Mouse (Mus musculus) testis, postnatal 10 days (tissue): Measurements from ENCODE around the gene Anxa10.

Experiments
- DNase-seq: peaks from one replicate; pipeline ENCODE4 v3.0.0; 2021; ENCODE audit warnings: low spot score

The Anxa10 gene

DNA sequence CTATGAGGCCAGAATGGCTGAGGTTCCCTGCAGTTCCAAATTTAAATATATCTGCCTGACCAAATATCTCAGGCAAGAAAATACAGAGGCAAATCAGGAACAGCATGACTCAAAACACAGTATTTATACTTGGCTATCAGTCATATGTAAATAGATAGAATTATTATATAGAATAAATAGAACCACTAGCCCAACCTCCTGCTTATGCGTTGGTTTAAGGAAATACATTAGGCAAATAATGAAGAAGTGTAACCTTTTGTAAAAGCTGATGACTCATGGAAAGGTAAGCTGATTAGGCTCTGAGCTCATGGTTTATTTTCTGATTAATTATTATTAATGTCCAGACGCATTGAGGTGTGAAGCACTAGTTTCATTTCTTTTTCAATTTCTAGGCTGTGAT is at the start of gene Anxa10:
Anxa10 (minus strand) TSS at position 53 of the 400 bp plus-strand sequence.
- no peak for DNase-seq

GRCm38 (mm10) chr8:62132662-62133366 is 9.9 kb upstream of the Anxa10 start:
- DNase-seq = no peak

- DNase-seq = no peak
Measured at GRCm38 (mm10) chr8:62097213-62097612, 25.7 kb downstream of the Anxa10 start.

- no peak for DNase-seq
Measured at GRCm38 (mm10) chr8:62081804-62082203, 41.1 kb downstream of the Anxa10 start.

GRCm38 (mm10) chr8:62080195-62080802 is 42.7 kb downstream of the Anxa10 start:
- no peak for DNase-seq

DNA sequence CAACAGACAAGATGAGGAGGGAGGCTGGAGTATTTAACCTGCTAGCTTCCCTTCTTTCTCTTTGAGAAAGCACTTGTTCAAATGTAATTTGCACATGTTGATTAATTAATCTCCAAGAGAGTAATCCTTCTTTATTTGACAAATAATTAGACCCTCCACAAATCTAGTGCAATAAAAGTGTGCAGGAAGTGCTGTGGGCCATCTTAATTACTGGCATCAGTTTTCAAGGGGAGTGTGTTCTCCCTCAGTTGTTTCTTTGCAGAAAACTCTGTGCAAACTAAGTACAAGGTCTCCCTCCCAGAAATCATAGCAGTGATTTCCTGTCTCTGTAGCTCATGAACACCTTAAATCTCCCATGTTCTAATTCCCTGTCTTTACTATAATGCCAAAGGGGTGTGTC is 54.6 kb downstream of the Anxa10 start:
- no peak for DNase-seq

GRCm38 (mm10) chr8:62060357-62060756 is 62.6 kb downstream of the Anxa10 start:
- DNase-seq = no peak

DNA sequence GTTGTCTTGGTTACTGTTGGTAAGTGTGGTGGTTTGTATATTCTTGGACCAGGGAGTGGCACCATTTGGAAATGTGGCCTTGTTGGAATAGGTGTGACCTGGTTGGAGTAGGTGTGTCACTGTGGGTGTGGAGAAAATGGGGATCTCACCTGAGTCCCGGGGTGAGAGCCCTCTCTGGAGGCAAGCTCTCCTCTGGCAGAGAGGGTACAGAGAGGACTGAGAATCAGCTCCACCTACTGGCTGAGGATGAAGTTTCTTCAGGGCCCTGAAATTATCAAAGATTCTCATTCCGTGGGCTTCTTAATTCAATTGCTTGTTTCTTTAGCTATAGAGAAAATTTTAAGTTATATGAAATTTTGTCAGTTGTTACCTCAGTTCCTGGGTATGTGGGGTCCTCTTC is 76.1 kb downstream of the Anxa10 start:
- DNase-seq = no peak

DNA sequence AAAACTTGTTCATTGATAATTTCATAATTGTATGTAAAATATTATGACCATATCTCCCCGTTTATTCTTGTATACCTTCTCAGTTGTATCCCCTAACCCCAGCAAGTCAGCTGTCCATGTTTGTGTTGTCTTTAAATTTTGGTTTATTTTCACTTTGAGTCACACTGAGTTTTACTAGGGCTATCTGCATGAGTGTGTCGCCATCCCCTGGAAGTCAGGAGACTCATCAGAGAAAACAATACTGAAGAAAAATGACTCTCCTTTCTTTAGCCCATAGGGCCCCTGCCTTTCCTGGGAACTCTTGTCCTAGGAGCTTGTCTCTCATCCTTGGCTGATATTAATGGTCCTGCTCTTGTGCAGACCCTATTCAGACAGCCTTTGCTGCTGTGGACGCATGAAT is 88.6 kb downstream of the Anxa10 start:
- DNase-seq = no peak

- no peak for DNase-seq
Measured at GRCm38 (mm10) chr8:62014582-62014981, 108.4 kb downstream of the Anxa10 start.

DNA sequence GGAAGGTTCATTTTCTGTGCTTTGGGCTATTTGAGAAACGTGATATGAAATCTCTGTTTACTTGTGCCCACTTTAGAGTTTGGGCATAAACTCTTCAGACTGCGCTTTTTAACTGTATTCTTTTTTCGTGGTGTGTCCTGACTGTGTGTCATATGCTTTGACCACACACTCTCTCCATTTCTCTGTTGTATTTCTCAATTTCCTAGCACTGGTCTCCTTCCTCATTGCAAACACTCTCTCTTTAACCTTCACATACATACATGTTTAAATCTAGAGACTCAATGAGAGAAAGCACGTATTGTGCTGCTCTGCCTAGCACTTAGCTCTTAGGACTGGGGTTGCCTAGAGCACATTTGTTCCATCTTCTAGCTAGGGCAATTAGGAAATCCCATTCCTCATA is 108.8 kb downstream of the Anxa10 start:
- no peak for DNase-seq
